Mouse (Mus musculus) midbrain, embryonic 12.5 days (tissue): Measurements from ENCODE around the gene Dmac2. TPM values are rescaled to one million over a fixed set of nuclear protein-coding genes. Genes with fewer than 3 reads are reported as not detected.
"Not testable (repeated sequence)": the region's sequence is repeated elsewhere in the genome, so short reads cannot be mapped to it uniquely, and the experiment has no call there.

Experiments
- ATAC-seq: fragments of 200-750 bp; cut with Nextera tagmentation; 2 replicates; pipeline ENCODE4 v1.8.0; 2017; ENCODE audit warnings: low read depth, moderate TSS enrichment, moderate library complexity; ENCODE audit not compliant: low FRiP score
- H3K27ac ChIP-seq: fragments of 300-500 bp; sonication (generic); replicated peaks from 2 replicates; pipeline ENCODE4 v1.5.1; 2016; ENCODE audit warnings: mild to moderate bottlenecking
- H3K27me3 ChIP-seq: fragments of 300-500 bp; sonication (generic); 2 replicates; pipeline ENCODE4 v1.6.1; 2016; ENCODE audit warnings: mild to moderate bottlenecking
- H3K36me3 ChIP-seq: fragments of 300-500 bp; sonication (generic); 2 replicates; pipeline ENCODE4 v1.6.1; 2016
- H3K4me1 ChIP-seq: fragments of 300-500 bp; sonication (generic); 2 replicates; pipeline ENCODE4 v1.6.1; 2016
- H3K4me2 ChIP-seq: fragments of 300-500 bp; sonication (generic); replicated peaks from 2 replicates; pipeline ENCODE4 v1.6.1; 2016; ENCODE audit warnings: mild to moderate bottlenecking, moderate library complexity
- H3K4me3 ChIP-seq: fragments of 300-500 bp; sonication (generic); 2 replicates; pipeline ENCODE4 v1.5.1; 2016; ENCODE audit warnings: mild to moderate bottlenecking
- H3K9ac ChIP-seq: fragments of 300-500 bp; sonication (generic); replicated peaks from 2 replicates; pipeline ENCODE4 v1.6.1; 2016; ENCODE audit warnings: mild to moderate bottlenecking, moderate library complexity
- H3K9me3 ChIP-seq: fragments of 300-500 bp; sonication (generic); 2 replicates; pipeline ENCODE4 v1.6.1; 2016; ENCODE audit warnings: mild to moderate bottlenecking
- WGBS: fragments of 180-500 bp; shearing (Covaris S2); methylation state at CpG from one replicate; pipeline ENCODE4 v1.1.7; 2016; 5-methylcytosine and 5-hydroxymethylcytosine counted together
- polyA plus RNA-seq: library from polyadenylated mRNA; unstranded; fragments of >200 nt; fragmentation: Nextera tagmentation; extraction: Ambion mirVana; gene quantifications from 2 replicates; pipeline ENCODE4 v1.2.1, GENCODE M21; 2016

Gene Dmac2
- polyA plus RNA-seq, result 26.3 and 26.5 TPM in 2 replicates

DNA sequence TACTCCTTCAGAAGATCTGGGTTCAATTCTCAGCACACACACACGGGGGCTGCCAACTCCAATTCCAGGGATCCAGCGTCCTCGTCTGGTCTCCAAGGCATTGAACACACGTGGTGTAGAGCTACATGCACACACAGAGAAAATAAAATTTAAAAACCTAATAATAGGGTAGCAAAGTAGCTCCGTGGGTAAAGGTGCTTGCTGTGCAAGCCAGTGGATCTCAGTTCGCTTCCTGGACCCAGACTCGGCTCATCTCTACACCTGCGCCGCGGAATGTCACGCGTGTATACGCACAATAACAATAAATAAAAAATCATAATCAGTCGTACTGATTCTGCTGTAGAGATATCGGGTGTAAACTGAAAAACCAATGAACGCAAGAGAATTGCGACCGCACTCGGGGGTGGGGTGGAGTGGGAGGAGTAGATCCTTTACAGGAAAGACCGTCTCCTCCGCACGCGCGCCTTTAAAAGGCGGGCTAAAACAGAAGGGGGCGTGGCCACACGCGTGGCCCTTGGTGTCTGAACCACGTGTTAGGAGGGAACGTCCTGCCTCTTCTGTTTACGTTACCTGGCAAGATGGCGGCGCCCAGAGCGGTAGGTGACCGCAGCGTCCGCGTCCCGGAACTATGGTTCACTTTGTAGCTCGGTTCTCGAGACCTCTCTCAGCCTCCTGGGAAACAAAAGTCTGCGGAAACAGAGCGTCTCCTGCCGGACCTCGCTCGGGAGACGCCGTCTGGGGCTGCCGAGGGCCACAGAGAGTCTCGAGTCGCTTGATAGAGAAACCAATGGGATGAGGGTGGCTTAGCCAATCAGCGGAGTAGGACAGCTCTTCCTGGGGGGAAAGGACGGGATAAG, at the start of gene Dmac2:
Dmac2 (plus strand) TSS at position 550 of the 857 bp plus-strand sequence.
- no peaks in the 10 kb centered on the region for H3K4me1 ChIP-seq
- WGBS, result 2% methylated on average over 53 of the region's 53 CpGs
- peak; percentile 91 for ATAC-seq
- H3K36me3 ChIP-seq, result no peaks in the 10 kb centered on the region
- H3K4me2 ChIP-seq, result peak within 1 kb of the TSS; percentile 63
- no peak within 1 kb of the TSS for H3K27ac ChIP-seq
- H3K9me3 ChIP-seq, result no peaks in the 10 kb centered on the region
- peak within 1 kb of the TSS; percentile 50 for H3K9ac ChIP-seq
- H3K27me3 ChIP-seq, result peaks cover 6% of the 10 kb centered on the region
- peak within 1 kb of the TSS; percentile 64 for H3K4me3 ChIP-seq

GRCm38 (mm10) chr7:25573806-25574205, 45.4 kb upstream of the Dmac2 start:
- H3K9ac ChIP-seq, H3K4me1 ChIP-seq, H3K4me2 ChIP-seq, H3K9me3 ChIP-seq, H3K36me3 ChIP-seq, ATAC-seq, H3K27ac ChIP-seq, H3K27me3 ChIP-seq, H3K4me3 ChIP-seq: not testable (repeated sequence)
- 77% methylated on average over 5 of the region's 5 CpGs for WGBS

GRCm38 (mm10) chr7:25575105-25575504, 44.1 kb upstream of the Dmac2 start:
- H3K9ac ChIP-seq, result no peak overlapping the region
- H3K36me3 ChIP-seq, result no peaks in the 10 kb centered on the region
- H3K9me3 ChIP-seq, result no peaks in the 10 kb centered on the region
- H3K4me1 ChIP-seq, result 0 out of 2 replicates have a peak, but pooled peaks cover 5% of the 10 kb centered on the region
- H3K27ac ChIP-seq, result no peak overlapping the region
- no peaks in the 10 kb centered on the region; the same call in 1 of the 2 replicates for H3K27me3 ChIP-seq
- H3K4me2 ChIP-seq, result no peak overlapping the region
- ATAC-seq, result no peak
- WGBS, result 81% methylated on average over 5 of the region's 5 CpGs
- H3K4me3 ChIP-seq, result no peak overlapping the region

DNA sequence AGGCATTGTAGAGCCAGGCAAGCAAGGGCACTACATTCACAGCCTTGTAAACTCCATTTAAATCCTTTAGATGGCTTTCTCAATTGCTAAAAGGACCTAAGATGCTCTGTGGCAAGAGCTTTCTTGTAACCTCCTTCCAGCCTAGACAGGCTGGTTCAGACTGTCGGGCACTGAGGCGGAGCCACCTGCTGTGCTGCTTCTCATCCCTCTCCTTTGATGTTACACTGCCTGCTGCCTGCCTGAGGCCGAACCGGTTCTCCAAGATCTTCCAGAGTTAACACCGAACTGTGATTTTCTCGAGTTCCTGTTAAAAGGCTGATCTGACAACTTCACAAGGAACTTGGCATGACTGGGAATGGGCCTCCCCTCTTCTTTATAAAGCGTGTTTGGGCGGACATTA, 43.3 kb upstream of the Dmac2 start:
- 10% methylated on average over 8 of the region's 8 CpGs for WGBS
- H3K9ac ChIP-seq, result no peak overlapping the region
- H3K4me1 ChIP-seq, result 0 out of 2 replicates have a peak, but pooled peaks cover 5% of the 10 kb centered on the region
- no peak overlapping the region for H3K27ac ChIP-seq
- no peaks in the 10 kb centered on the region for H3K9me3 ChIP-seq
- ATAC-seq, result no peak
- no peaks in the 10 kb centered on the region for H3K36me3 ChIP-seq
- no peak overlapping the region for H3K4me3 ChIP-seq
- no peak overlapping the region for H3K4me2 ChIP-seq
- no peaks in the 10 kb centered on the region; the same call in 1 of the 2 replicates for H3K27me3 ChIP-seq

DNA sequence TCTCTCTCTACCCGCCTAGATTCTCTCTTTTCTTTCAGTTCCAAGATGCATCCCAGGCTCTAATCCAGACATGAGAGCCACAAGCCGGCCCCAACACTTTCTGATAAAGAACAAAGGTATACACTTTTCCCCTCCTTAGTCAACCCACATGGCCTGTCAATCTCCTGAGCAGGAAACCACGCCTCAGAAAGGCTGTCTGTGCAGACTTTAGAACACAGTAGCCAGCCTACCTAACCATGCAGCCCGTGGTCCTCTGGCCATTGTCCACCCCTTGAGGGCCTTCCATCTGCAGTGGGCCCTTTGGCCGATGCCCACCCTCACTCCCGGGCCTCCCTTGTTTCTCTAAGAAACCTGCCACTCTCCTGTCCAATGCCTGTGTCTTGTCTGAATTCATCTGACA, 42.9 kb upstream of the Dmac2 start:
- H3K9me3 ChIP-seq, H3K4me2 ChIP-seq, H3K36me3 ChIP-seq, ATAC-seq, H3K9ac ChIP-seq, H3K4me3 ChIP-seq, H3K27ac ChIP-seq, H3K27me3 ChIP-seq, H3K4me1 ChIP-seq: not testable (repeated sequence)
- 36% methylated on average over 6 of the region's 6 CpGs for WGBS

DNA sequence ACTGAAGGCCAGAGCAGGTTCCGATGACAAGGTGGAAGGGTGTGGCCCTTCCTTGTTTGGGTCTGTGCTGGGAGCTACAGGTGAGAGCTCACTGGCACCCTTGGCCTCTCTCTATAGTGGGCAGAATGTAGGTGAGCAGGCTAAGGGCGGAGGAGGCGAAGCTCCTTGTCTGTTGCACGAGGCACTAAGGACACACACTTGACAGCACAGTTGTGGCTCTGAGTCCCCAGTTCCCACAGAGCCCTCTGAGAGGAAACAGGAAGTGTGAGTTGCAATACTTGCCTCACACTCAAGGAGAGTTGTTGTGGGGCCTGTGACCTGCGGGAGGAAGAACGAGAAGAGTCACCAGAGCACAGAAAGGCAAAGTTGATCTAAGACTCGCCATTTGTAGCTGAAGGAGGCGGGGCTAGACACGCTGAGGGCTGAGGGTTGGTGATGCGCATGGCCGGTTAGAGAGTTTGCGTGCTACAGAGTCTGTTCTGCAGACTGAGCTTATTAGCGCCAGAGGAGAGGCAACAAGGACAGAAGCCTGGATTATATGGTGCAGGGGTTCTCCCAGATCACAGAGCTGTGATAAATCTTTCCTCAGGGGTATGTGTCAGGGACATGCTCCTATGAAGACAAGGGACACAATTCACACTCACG, 42.3 kb upstream of the Dmac2 start:
- 63% methylated on average over 12 of the region's 14 CpGs for whole genome bisulfite sequencing
- H3K36me3 ChIP-seq, H3K9ac ChIP-seq, H3K4me3 ChIP-seq, H3K27me3 ChIP-seq, H3K27ac ChIP-seq, ATAC-seq, H3K9me3 ChIP-seq, H3K4me1 ChIP-seq, H3K4me2 ChIP-seq: not testable (repeated sequence)

- WGBS, result 89% methylated on average over 10 of the region's 10 CpGs
These were observed 39.8 kb upstream of the Dmac2 start for GRCm38 (mm10) chr7:25579441-25579840.

DNA sequence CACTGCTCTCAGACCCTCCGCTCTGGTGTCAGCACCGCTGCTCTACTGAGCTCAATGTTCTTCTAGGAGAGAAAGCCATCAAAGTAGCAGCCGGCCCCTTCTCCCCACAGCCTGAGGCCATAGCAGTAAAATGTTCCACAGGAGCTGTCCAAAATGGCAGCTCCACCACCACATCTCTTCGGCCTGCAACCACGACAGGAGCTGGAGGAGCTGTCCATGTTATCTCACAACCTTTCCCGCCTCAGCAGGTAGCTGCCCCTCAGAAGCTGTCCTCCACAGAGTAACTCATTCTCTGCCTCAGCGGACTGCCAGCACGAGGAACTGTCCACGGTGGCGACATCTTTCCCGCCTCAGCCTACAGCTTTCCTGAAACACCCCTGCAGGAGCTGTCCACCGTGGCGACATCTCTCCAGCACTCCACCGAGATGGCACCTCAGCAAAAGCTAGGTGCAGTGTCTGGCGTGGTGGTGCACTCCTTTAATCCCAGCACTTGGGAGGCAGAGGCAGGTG, 36.9 kb upstream of the Dmac2 start:
- Histone ChIP-seq H3K4me3 (no peak overlapping the region), H3K4me2 (no peak overlapping the region), H3K9ac (no peak overlapping the region), H3K27me3 (no peaks in the 10 kb centered on the region), H3K4me1 (no peaks in the 10 kb centered on the region), H3K9me3 (no peaks in the 10 kb centered on the region), H3K36me3 (no peaks in the 10 kb centered on the region), H3K27ac (no peak overlapping the region)
- ATAC-seq, result no peak
- WGBS, result 90% methylated on average over 15 of the region's 15 CpGs

More at GRCm38 (mm10) chr7:25579441-25579840, 39.8 kb upstream of the Dmac2 start:
- Histone ChIP-seq H3K4me3 (no peak overlapping the region), H3K9ac (no peak overlapping the region), H3K4me2 (no peak overlapping the region), H3K27ac (no peak overlapping the region), H3K36me3 (no peaks in the 10 kb centered on the region), H3K9me3 (no peaks in the 10 kb centered on the region), H3K4me1 (0 out of 2 replicates have a peak, but pooled peaks cover 5% of the 10 kb centered on the region), H3K27me3 (no peaks in the 10 kb centered on the region; the same call in 1 of the 2 replicates)
- no peak for ATAC-seq

GRCm38 (mm10) chr7:25584651-25585050, 34.6 kb upstream of the Dmac2 start:
- 87% methylated on average over 5 of the region's 5 CpGs for WGBS
- no peak for ATAC-seq
- H3K4me3 ChIP-seq, result no peak overlapping the region

DNA sequence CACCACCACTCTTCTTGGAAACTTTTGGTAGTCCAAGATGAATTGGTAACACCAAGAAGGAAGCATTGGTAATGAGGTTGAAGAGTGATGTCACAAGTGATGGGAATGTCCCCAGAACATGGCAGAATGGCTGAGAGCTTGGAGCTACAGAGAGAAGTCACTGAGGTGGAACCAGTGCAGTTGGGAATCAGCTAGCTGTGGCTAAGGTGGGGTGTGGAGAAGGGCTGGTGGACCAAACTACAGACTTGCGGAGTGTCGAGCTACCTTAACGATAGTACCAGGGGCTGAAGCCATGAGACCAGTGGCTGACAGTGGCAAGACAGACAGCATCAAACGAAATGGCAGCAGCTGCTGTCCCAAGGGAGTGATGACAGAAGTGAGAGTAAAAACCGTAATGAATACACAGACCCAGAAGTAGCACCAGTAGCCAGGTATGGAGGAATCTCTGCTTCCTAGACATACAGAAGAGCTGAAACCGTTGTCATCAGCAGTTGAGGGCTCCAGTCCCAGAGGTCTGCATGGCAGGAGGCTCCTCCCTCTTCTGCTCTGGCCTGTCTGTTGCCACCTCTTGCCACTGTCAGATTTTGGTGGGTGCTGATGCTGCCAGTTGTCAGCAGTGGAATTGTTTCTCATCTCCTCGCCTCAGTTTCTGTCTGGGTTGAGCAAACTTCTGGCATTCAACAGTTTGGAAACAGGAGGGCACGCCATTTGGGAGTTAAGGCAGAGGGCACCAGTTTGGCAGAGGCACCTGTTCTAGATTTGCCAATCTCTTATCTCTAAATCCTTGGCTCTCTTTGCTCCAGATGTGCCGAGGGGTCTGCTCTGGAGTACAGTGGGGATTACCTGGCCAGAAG, 33.6 kb upstream of the Dmac2 start:
- H3K36me3 ChIP-seq, result no peaks in the 10 kb centered on the region
- H3K4me1 ChIP-seq, result no peaks in the 10 kb centered on the region
- H3K9me3 ChIP-seq, result no peaks in the 10 kb centered on the region
- H3K9ac ChIP-seq, result no peak overlapping the region
- ATAC-seq, result no peak
- H3K4me3 ChIP-seq, result no peak overlapping the region
- H3K27ac ChIP-seq, result no peak overlapping the region
- 79% methylated on average over 9 of the region's 9 CpGs for WGBS
- no peaks in the 10 kb centered on the region for H3K27me3 ChIP-seq
- H3K4me2 ChIP-seq, result no peak overlapping the region

More at GRCm38 (mm10) chr7:25584651-25585050, 34.6 kb upstream of the Dmac2 start:
- no peak overlapping the region for H3K27ac ChIP-seq
- H3K4me2 ChIP-seq, result no peak overlapping the region
- H3K27me3 ChIP-seq, result no peaks in the 10 kb centered on the region
- H3K4me1 ChIP-seq, result no peaks in the 10 kb centered on the region
- H3K9me3 ChIP-seq, result no peaks in the 10 kb centered on the region
- H3K36me3 ChIP-seq, result no peaks in the 10 kb centered on the region
- H3K9ac ChIP-seq, result no peak overlapping the region

- 91% methylated on average over 2 of the region's 2 CpGs for WGBS
- Histone ChIP-seq H3K4me1 (no peaks in the 10 kb centered on the region), H3K9ac (no peak overlapping the region), H3K27ac (no peak overlapping the region), H3K9me3 (no peaks in the 10 kb centered on the region), H3K36me3 (no peaks in the 10 kb centered on the region), H3K4me2 (no peak overlapping the region), H3K4me3 (no peak overlapping the region), H3K27me3 (no peaks in the 10 kb centered on the region)
- ATAC-seq, result no peak
These were observed 28.0 kb upstream of the Dmac2 start for GRCm38 (mm10) chr7:25591226-25591625.
